Mouse (Mus musculus) limb, embryonic 15.5 days (tissue): ENCODE measurements around the gene Rpl18a. TPM values are rescaled to one million over a fixed set of nuclear protein-coding genes. Genes with fewer than 3 reads are reported as not detected.

Experiments used
- ATAC-seq: fragments of 200-750 bp; cut with Nextera tagmentation; 2 replicates; pipeline ENCODE4 v1.8.0; 2017; ENCODE audit warnings: low read depth, moderate TSS enrichment; ENCODE audit not compliant: insufficient number of reproducible peaks, low FRiP score, low TSS enrichment
- H3K27ac ChIP-seq: fragments of 300-500 bp; sonication (generic); 2 replicates; pipeline ENCODE4 v1.5.1; 2015; ENCODE audit warnings: moderate library complexity, mild to moderate bottlenecking, inconsistent platforms
- H3K27me3 ChIP-seq: fragments of 300-500 bp; sonication (generic); 2 replicates; pipeline ENCODE4 v1.6.1; 2015; ENCODE audit warnings: inconsistent platforms
- H3K36me3 ChIP-seq: fragments of 300-500 bp; sonication (generic); 2 replicates; pipeline ENCODE4 v1.6.1; 2015; ENCODE audit warnings: inconsistent platforms
- H3K4me1 ChIP-seq: fragments of 300-500 bp; sonication (generic); 2 replicates; pipeline ENCODE4 v1.6.1; 2015; ENCODE audit warnings: inconsistent platforms
- H3K4me2 ChIP-seq: fragments of 300-500 bp; sonication (generic); 2 replicates; pipeline ENCODE4 v1.6.1; 2015; ENCODE audit warnings: mild to moderate bottlenecking, inconsistent platforms
- H3K4me3 ChIP-seq: fragments of 300-500 bp; sonication (generic); 2 replicates; pipeline ENCODE4 v1.5.1; 2015; ENCODE audit warnings: mild to moderate bottlenecking, inconsistent platforms
- H3K9ac ChIP-seq: fragments of 300-500 bp; sonication (generic); 2 replicates; pipeline ENCODE4 v1.6.1; 2015; ENCODE audit warnings: inconsistent platforms
- H3K9me3 ChIP-seq: fragments of 300-500 bp; sonication (generic); 2 replicates; pipeline ENCODE4 v1.6.1; 2016; ENCODE audit warnings: inconsistent platforms
- WGBS: fragments of 180-500 bp; shearing (Covaris S2); methylation state at CpG from one replicate; pipeline ENCODE4 v1.1.7; 2015; 5-methylcytosine and 5-hydroxymethylcytosine counted together
- polyA plus RNA-seq: library from polyadenylated mRNA; unstranded; fragments of >200 nt; fragmentation: Nextera tagmentation; extraction: Ambion mirVana; gene quantifications from 2 replicates; pipeline ENCODE4 v1.2.1, GENCODE M21; 2015

Gene Rpl18a
- polyA plus RNA-seq, 1 experiment from 2014 or later: 4,707 TPM

- peak within 1 kb of the TSS; percentile 48 for H3K4me2 ChIP-seq
- H3K27ac ChIP-seq: no peak within 1 kb of the TSS
- peak within 1 kb of the TSS; percentile 30 for H3K4me3 ChIP-seq
- no peaks in the 10 kb centered on the region for H3K9me3 ChIP-seq
- 3% methylated on average over 80 of the region's 80 CpGs for WGBS
- H3K27me3 ChIP-seq: peaks cover 59% of the 10 kb centered on the region
- 0 out of 2 replicates have a peak within 1 kb of the TSS, but pooled peaks have one; percentile 1 for H3K9ac ChIP-seq
- peaks cover 27% of the 10 kb centered on the region for H3K36me3 ChIP-seq
- ATAC-seq: no peak
- peaks cover 37% of the 10 kb centered on the region for H3K4me1 ChIP-seq
Measured at GRCm38 (mm10) chr8:70892022-70892895, 5.0 kb downstream of the Rpl18a start, which contains the start of gene Slc5a5. TSS of gene Slc5a5 (minus strand) at chr8:70892757.

- Histone ChIP-seq H3K27ac (no peak overlapping the region), H3K27me3 (peaks cover 59% of the 10 kb centered on the region), H3K4me2 (peak overlapping the region; percentile 24; the same call in 1 of the 2 replicates), H3K9ac (no peak overlapping the region), H3K36me3 (peaks cover 27% of the 10 kb centered on the region), H3K9me3 (no peaks in the 10 kb centered on the region), H3K4me3 (no peak overlapping the region), H3K4me1 (peaks cover 35% of the 10 kb centered on the region)
- WGBS: 7% methylated on average over 21 of the region's 21 CpGs
- no peak for ATAC-seq
Measured at GRCm38 (mm10) chr8:70891356-70891755, 5.9 kb downstream of the Rpl18a start.

GRCm38 (mm10) chr8:70890656-70891055 lies 6.6 kb downstream of the Rpl18a start:
- ATAC-seq: no peak
- H3K9ac ChIP-seq: no peak overlapping the region
- H3K27ac ChIP-seq: no peak overlapping the region
- WGBS: 90% methylated on average over 5 of the region's 5 CpGs
- H3K4me1 ChIP-seq: peaks cover 28% of the 10 kb centered on the region
- peaks cover 59% of the 10 kb centered on the region for H3K27me3 ChIP-seq
- no peaks in the 10 kb centered on the region for H3K9me3 ChIP-seq
- H3K36me3 ChIP-seq: peaks cover 24% of the 10 kb centered on the region
- no peak overlapping the region for H3K4me3 ChIP-seq
- no peak overlapping the region for H3K4me2 ChIP-seq

- no peak overlapping the region for H3K9ac ChIP-seq
- H3K27ac ChIP-seq: no peak overlapping the region
- H3K36me3 ChIP-seq: no peaks in the 10 kb centered on the region
- 8% methylated on average over 13 of the region's 18 CpGs for WGBS
- H3K9me3 ChIP-seq: no peaks in the 10 kb centered on the region
- H3K4me2 ChIP-seq: no peak overlapping the region
- peaks cover 18% of the 10 kb centered on the region for H3K4me1 ChIP-seq
- ATAC-seq: no peak
- H3K27me3 ChIP-seq: peaks cover 37% of the 10 kb centered on the region
- no peak overlapping the region for H3K4me3 ChIP-seq
Measured at GRCm38 (mm10) chr8:70887669-70888068, 9.5 kb downstream of the Rpl18a start.

GRCm38 (mm10) chr8:70885612-70886011 lies 11.6 kb downstream of the Rpl18a start:
- H3K27ac ChIP-seq: no peak overlapping the region
- no peak overlapping the region for H3K9ac ChIP-seq
- no peak overlapping the region for H3K4me3 ChIP-seq
- H3K4me2 ChIP-seq: no peak overlapping the region
- peaks cover 16% of the 10 kb centered on the region for H3K27me3 ChIP-seq
- 13% methylated on average over 12 of the region's 12 CpGs for WGBS
- no peaks in the 10 kb centered on the region for H3K9me3 ChIP-seq
- peaks cover 9% of the 10 kb centered on the region for H3K4me1 ChIP-seq
- H3K36me3 ChIP-seq: no peaks in the 10 kb centered on the region
- no peak for ATAC-seq

- H3K4me3 ChIP-seq: no peak overlapping the region
- H3K27ac ChIP-seq: no peak overlapping the region
- peaks cover 18% of the 10 kb centered on the region for H3K4me1 ChIP-seq
- no peak for ATAC-seq
- H3K4me2 ChIP-seq: no peak overlapping the region
- WGBS: 85% methylated on average over 10 of the region's 10 CpGs
- no peaks in the 10 kb centered on the region for H3K36me3 ChIP-seq
- no peak overlapping the region for H3K9ac ChIP-seq
- 0 out of 2 replicates have a peak, but pooled peaks cover 9% of the 10 kb centered on the region for H3K27me3 ChIP-seq
- no peaks in the 10 kb centered on the region for H3K9me3 ChIP-seq
Measured at GRCm38 (mm10) chr8:70884683-70885082, 12.5 kb downstream of the Rpl18a start.

- no peak overlapping the region for H3K4me3 ChIP-seq
- ATAC-seq: no peak
- 85% methylated on average over 4 of the region's 4 CpGs for WGBS
Measured at GRCm38 (mm10) chr8:70884186-70884585, 13.0 kb downstream of the Rpl18a start.

GRCm38 (mm10) chr8:70880546-70880945 lies 16.7 kb downstream of the Rpl18a start:
- Histone ChIP-seq H3K27me3 (no peaks in the 10 kb centered on the region), H3K36me3 (no peaks in the 10 kb centered on the region), H3K4me1 (peaks cover 18% of the 10 kb centered on the region), H3K9ac (no peak overlapping the region), H3K27ac (peak overlapping the region; percentile 51), H3K4me3 (no peak overlapping the region), H3K9me3 (no peaks in the 10 kb centered on the region), H3K4me2 (no peak overlapping the region)
- ATAC-seq: no peak
- 19% methylated on average over 11 of the region's 11 CpGs for WGBS

More at GRCm38 (mm10) chr8:70884186-70884585, 13.0 kb downstream of the Rpl18a start:
- Histone ChIP-seq H3K9ac (no peak overlapping the region), H3K36me3 (no peaks in the 10 kb centered on the region), H3K4me1 (peaks cover 23% of the 10 kb centered on the region), H3K27ac (no peak overlapping the region), H3K4me2 (no peak overlapping the region), H3K27me3 (0 out of 2 replicates have a peak, but pooled peaks cover 9% of the 10 kb centered on the region), H3K9me3 (no peaks in the 10 kb centered on the region)

- H3K27ac ChIP-seq: peak overlapping the region; percentile 51; the same call in 1 of the 2 replicates
- 3% methylated on average over 4 of the region's 4 CpGs for WGBS
- H3K4me2 ChIP-seq: no peak overlapping the region
Measured at GRCm38 (mm10) chr8:70880126-70880525, 17.1 kb downstream of the Rpl18a start.

GRCm38 (mm10) chr8:70879500-70879899 lies 17.7 kb downstream of the Rpl18a start:
- ATAC-seq: no peak
- Histone ChIP-seq H3K27ac (peak overlapping the region; percentile 51; the same call in 1 of the 2 replicates), H3K36me3 (no peaks in the 10 kb centered on the region), H3K4me1 (peaks cover 18% of the 10 kb centered on the region), H3K4me3 (no peak overlapping the region), H3K27me3 (no peaks in the 10 kb centered on the region), H3K4me2 (no peak overlapping the region), H3K9ac (no peak overlapping the region), H3K9me3 (no peaks in the 10 kb centered on the region)
- 47% methylated on average over 4 of the region's 4 CpGs for WGBS

More at GRCm38 (mm10) chr8:70880126-70880525, 17.1 kb downstream of the Rpl18a start:
- ATAC-seq: peak; percentile 5; the same call in 1 of the 2 replicates
- Histone ChIP-seq H3K27me3 (no peaks in the 10 kb centered on the region), H3K4me3 (no peak overlapping the region), H3K9ac (no peak overlapping the region), H3K9me3 (no peaks in the 10 kb centered on the region), H3K4me1 (peaks cover 18% of the 10 kb centered on the region), H3K36me3 (no peaks in the 10 kb centered on the region)

GRCm38 (mm10) chr8:70878178-70878577 lies 19.0 kb downstream of the Rpl18a start:
- Histone ChIP-seq H3K27ac (no peak overlapping the region), H3K9ac (no peak overlapping the region), H3K4me2 (no peak overlapping the region), H3K4me1 (peaks cover 18% of the 10 kb centered on the region), H3K9me3 (no peaks in the 10 kb centered on the region), H3K27me3 (no peaks in the 10 kb centered on the region), H3K36me3 (no peaks in the 10 kb centered on the region), H3K4me3 (no peak overlapping the region)
- WGBS: 62% methylated on average over 2 of the region's 2 CpGs
- ATAC-seq: no peak

- no peaks in the 10 kb centered on the region for H3K36me3 ChIP-seq
- no peak for ATAC-seq
- no peak overlapping the region for H3K27ac ChIP-seq
- no peak overlapping the region for H3K9ac ChIP-seq
- no peaks in the 10 kb centered on the region for H3K27me3 ChIP-seq
- H3K4me1 ChIP-seq: peaks cover 28% of the 10 kb centered on the region
- H3K9me3 ChIP-seq: no peaks in the 10 kb centered on the region
- WGBS: 51% methylated on average over 4 of the region's 4 CpGs
- no peak overlapping the region for H3K4me2 ChIP-seq
- H3K4me3 ChIP-seq: no peak overlapping the region
Measured at GRCm38 (mm10) chr8:70876382-70876781, 20.8 kb downstream of the Rpl18a start.
